Mouse (Mus musculus) liver, embryonic 15.5 days (tissue): ENCODE measurements around the gene Pop4. TPM values are rescaled to one million over a fixed set of nuclear protein-coding genes. Genes with fewer than 3 reads are reported as not detected.

Source experiments
- ATAC-seq: fragments of 200-750 bp; cut with Nextera tagmentation; 2 replicates; pipeline ENCODE4 v1.8.0; 2017; ENCODE audit warnings: moderate number of reproducible peaks, mild to moderate bottlenecking, moderate library complexity; ENCODE audit not compliant: insufficient read depth
- H3K27ac ChIP-seq: fragments of 300-500 bp; sonication (generic); replicated peaks from 2 replicates; pipeline ENCODE4 v1.5.1; 2015; ENCODE audit warnings: mild to moderate bottlenecking, inconsistent platforms
- H3K27me3 ChIP-seq: fragments of 300-500 bp; sonication (generic); 2 replicates; pipeline ENCODE4 v1.6.1; 2015; ENCODE audit warnings: mild to moderate bottlenecking, inconsistent platforms
- H3K36me3 ChIP-seq: fragments of 300-500 bp; sonication (generic); replicated peaks from 2 replicates; pipeline ENCODE4 v1.6.1; 2015; ENCODE audit warnings: moderate library complexity, mild to moderate bottlenecking, inconsistent platforms
- H3K4me1 ChIP-seq: fragments of 300-500 bp; sonication (generic); replicated peaks from 2 replicates; pipeline ENCODE4 v1.6.1; 2015; ENCODE audit warnings: inconsistent platforms
- H3K4me2 ChIP-seq: fragments of 300-500 bp; sonication (generic); 2 replicates; pipeline ENCODE4 v1.6.1; 2015; ENCODE audit warnings: moderate library complexity, mild to moderate bottlenecking, inconsistent platforms
- H3K4me3 ChIP-seq: fragments of 300-500 bp; sonication (generic); replicated peaks from 2 replicates; pipeline ENCODE4 v1.5.1; 2015; ENCODE audit warnings: mild to moderate bottlenecking, inconsistent platforms
- H3K9ac ChIP-seq: fragments of 300-500 bp; sonication (generic); 2 replicates; pipeline ENCODE4 v1.6.1; 2015; ENCODE audit warnings: moderate library complexity, mild to moderate bottlenecking, inconsistent platforms
- H3K9me3 ChIP-seq: fragments of 300-500 bp; sonication (generic); replicated peaks from 2 replicates; pipeline ENCODE4 v1.6.1; 2016; ENCODE audit warnings: inconsistent platforms
- WGBS: fragments of 180-500 bp; shearing (Covaris S2); methylation state at CpG from one replicate; pipeline ENCODE4 v1.1.7; 2015; ENCODE audit warnings: mixed read lengths; ENCODE audit not compliant: insufficient replicate concordance; 5-methylcytosine and 5-hydroxymethylcytosine counted together
- polyA plus RNA-seq: library from polyadenylated mRNA; unstranded; fragments of >200 nt; fragmentation: Nextera tagmentation; extraction: Ambion mirVana; gene quantifications from 2 replicates; pipeline ENCODE4 v1.2.1, GENCODE M21; 2015

Gene Pop4
- polyA plus RNA-seq, 1 experiment from 2014 or later: 12.1 TPM

DNA sequence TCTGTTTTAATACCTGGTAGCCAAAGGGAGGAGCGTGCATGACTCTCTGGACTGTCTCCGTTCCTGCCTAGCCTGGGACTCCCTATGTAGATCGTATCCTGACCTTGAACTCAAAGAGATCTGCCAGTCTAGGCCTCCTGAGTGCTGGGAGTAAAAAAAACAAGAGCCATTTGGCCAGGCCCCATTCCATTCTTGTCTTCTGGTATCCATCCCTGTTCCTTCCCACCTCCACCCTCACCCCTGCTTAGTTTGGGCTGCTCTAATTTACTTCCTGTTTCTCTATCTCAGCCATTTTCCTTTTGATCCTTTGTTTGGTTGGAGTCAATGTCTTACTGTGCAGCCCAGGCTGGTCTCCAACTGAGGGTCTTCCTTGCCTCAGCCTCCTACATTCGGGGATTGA is 28.8 kb downstream of the Pop4 start:
- Histone ChIP-seq H3K4me3 (no peak overlapping the region), H3K27me3 (no peaks in the 10 kb centered on the region), H3K4me2 (no peak overlapping the region), H3K36me3 (no peaks in the 10 kb centered on the region), H3K9me3 (no peaks in the 10 kb centered on the region), H3K9ac (no peak overlapping the region), H3K4me1 (no peaks in the 10 kb centered on the region), H3K27ac (no peak overlapping the region)
- no peak for ATAC-seq
- WGBS: 68% methylated on average over 4 of the region's 4 CpGs

DNA sequence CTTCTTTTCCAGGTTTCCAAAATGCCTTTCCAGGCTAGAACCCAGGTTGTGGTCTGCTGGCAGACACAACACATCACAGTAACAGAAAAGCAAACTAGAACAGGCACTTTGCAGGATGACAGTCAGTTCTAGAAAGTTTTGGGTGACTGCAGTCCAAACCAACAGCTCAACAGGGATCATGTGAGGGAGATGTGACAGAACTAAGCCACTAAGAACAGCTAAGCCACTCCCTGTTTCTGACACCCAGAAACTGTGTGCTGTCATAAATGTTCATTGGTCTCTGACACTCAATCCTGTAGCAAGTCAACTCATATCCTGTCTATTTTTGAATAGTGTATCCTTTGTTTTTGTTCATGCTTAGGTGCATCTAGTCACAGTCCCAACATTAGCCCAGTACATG is 34.1 kb downstream of the Pop4 start:
- Histone ChIP-seq H3K9ac (no peak overlapping the region), H3K4me3 (no peak overlapping the region), H3K27me3 (no peaks in the 10 kb centered on the region), H3K4me2 (no peak overlapping the region), H3K27ac (no peak overlapping the region), H3K9me3 (no peaks in the 10 kb centered on the region), H3K36me3 (no peaks in the 10 kb centered on the region), H3K4me1 (no peaks in the 10 kb centered on the region)
- ATAC-seq: no peak

DNA sequence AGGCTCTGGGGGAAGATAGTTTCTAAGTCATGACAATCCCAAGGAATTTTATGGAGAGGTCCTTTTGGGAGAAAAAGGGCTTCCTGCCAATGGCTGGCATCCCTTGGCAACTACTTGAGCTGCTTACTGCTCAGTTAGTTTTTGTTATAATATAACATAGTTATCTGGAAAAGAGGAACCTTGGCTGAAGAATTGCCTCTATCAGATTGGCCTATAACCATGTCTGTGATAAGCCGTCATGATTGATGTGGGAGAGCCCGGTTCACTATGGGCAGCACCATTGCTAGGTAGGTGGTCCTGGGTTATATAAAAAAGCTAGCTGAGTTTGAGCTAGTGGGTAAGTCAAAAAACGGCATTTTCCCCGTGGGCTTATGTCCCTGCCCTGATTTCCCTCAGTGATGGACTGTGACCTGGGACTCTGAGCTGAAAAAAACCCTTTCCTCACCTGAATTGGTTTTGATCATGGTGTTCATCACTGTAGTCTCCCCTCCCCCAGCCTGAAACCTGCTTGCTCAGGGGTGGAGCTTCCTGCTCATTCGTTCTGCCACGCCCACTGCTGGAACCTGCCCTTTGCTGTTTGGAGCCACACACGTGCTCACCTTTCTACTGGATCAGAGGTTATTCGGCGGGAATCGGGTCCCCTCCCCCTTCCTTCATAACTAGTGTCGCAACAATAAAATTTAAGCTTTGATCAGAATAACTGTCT is 34.7 kb downstream of the Pop4 start:
- WGBS: 38% methylated on average over 11 of the region's 11 CpGs
- H3K4me3 ChIP-seq: no peak overlapping the region
- ATAC-seq: no peak
- no peaks in the 10 kb centered on the region for H3K36me3 ChIP-seq
- no peak overlapping the region for H3K9ac ChIP-seq
- no peaks in the 10 kb centered on the region for H3K9me3 ChIP-seq
- no peak overlapping the region for H3K4me2 ChIP-seq
- H3K4me1 ChIP-seq: no peaks in the 10 kb centered on the region
- no peaks in the 10 kb centered on the region for H3K27me3 ChIP-seq
- H3K27ac ChIP-seq: no peak overlapping the region

DNA sequence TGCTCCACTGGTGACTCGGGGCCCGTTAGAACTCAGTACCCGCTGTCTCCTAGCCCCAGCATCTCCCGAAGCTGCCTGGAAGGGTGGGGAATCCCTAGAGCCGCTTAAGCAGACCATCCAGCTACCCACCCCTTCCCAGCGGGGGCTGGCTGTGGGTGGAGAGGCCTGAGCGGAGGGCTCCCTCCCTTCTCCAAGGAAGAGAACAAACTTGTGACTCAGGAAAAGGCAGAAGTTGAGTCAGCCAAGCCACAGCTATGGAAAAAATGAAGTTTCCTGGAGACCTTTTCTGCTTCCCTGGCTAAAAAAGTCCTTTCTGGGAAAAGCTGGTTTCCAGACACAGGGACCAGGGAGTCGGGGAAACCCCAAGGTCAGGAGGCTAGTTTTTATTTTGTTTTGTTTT is 40.9 kb downstream of the Pop4 start:
- WGBS: 23% methylated on average over 8 of the region's 8 CpGs
- Histone ChIP-seq H3K9ac (no peak overlapping the region), H3K4me2 (no peak overlapping the region), H3K4me3 (no peak overlapping the region), H3K36me3 (no peaks in the 10 kb centered on the region), H3K27ac (no peak overlapping the region), H3K9me3 (no peaks in the 10 kb centered on the region), H3K27me3 (peaks cover 12% of the 10 kb centered on the region; the same call in 1 of the 2 replicates), H3K4me1 (peaks cover 14% of the 10 kb centered on the region)
- no peak for ATAC-seq

DNA sequence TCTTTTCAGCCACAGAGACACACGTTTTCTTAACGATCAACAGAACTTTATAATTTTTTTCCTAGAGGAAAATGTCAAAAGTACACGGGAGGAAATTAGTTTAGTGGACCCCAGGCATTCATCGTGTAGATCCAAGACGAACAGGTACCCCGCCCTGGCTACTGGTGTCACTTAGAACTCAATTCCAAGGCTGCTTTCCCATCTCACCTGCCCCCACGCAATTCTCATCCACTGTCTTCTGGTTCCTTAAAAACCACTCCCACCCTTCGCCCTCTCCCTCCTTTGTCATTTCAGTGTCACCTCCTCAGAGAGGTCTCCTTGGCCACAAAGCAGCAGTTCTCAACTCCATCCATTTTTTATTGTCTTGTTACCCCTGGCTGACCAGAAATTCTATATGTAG is 42.9 kb downstream of the Pop4 start:
- no peak for ATAC-seq
- Histone ChIP-seq H3K36me3 (no peaks in the 10 kb centered on the region), H3K4me3 (peak overlapping the region; percentile 62), H3K27me3 (peaks cover 12% of the 10 kb centered on the region; the same call in 1 of the 2 replicates), H3K4me2 (peak overlapping the region; percentile 84), H3K9me3 (no peaks in the 10 kb centered on the region), H3K27ac (no peak overlapping the region), H3K4me1 (peaks cover 14% of the 10 kb centered on the region), H3K9ac (no peak overlapping the region)
- 25% methylated on average over 8 of the region's 8 CpGs for WGBS

DNA sequence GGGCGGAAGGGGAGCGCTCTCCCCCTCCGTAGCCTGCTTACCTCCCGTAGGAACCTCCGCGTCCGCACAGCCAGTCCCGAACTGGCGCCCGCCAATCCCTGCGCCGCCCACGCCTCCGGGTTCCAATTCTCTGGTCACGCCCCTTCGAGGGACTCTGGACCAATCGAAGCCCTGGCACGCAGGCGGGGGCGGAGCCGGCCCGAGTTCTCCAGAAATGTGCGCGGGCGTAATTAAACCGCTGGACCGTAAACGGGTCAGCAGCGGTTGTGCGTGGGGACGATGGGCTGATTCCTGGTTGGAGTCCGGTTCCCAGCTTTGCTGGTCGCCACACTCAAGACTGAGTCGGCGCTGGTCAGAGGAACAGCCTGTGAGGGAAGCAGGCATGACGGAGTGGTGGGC is 43.3 kb downstream of the Pop4 start, which contains the start of gene Plekhf1:
Plekhf1 (minus strand) TSS at position 117 of the 399 bp plus-strand sequence.
- H3K9ac ChIP-seq: peak within 1 kb of the TSS; percentile 30; the same call in 1 of the 2 replicates
- H3K27ac ChIP-seq: no peak within 1 kb of the TSS
- peaks cover 12% of the 10 kb centered on the region; the same call in 1 of the 2 replicates for H3K27me3 ChIP-seq
- peak within 1 kb of the TSS; percentile 62 for H3K4me3 ChIP-seq
- H3K4me2 ChIP-seq: peak within 1 kb of the TSS; percentile 84
- no peaks in the 10 kb centered on the region for H3K9me3 ChIP-seq
- peaks cover 14% of the 10 kb centered on the region for H3K4me1 ChIP-seq
- no peaks in the 10 kb centered on the region for H3K36me3 ChIP-seq
- under 1% methylated on average over 36 of the region's 36 CpGs for WGBS
- peak; percentile 90 for ATAC-seq

DNA sequence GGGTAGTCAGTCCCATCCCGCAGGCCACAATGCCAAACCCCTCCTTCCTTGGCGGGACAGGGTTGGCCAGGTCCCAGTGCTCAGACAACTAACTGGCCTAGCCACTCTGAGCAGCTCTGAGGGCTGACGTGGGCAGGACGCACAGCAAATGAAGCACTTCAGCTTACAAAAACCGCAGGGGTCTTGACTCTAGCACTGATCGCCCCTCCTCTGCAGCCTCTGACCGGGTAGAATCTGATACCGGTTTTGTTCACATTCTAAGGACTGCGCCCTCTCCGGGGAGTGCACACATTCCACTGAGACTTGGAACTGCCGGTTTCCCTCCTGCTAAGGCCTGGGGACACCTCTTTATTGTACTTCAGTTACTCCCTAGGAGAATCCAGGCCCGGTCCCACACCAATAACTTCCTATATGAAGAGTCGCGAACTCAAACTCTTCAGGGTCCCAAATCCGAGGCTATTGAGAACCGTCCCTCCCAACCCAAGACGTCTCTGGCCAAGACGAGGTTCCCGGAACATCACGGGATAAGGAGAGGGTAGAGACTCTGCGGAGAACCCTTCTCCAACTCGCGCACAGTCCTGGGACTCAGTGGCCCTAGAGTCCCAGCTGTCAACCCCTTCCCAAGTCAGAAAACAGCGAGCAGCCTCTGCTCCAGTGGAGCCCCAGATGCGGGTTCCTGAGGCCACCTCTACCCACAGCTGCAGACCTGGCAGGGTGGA is 43.9 kb downstream of the Pop4 start:
- Histone ChIP-seq H3K4me2 (peak overlapping the region; percentile 84), H3K36me3 (no peaks in the 10 kb centered on the region), H3K9me3 (no peaks in the 10 kb centered on the region), H3K9ac (peak overlapping the region; percentile 30; the same call in 1 of the 2 replicates), H3K4me3 (peak overlapping the region; percentile 62), H3K27ac (no peak overlapping the region), H3K4me1 (peaks cover 14% of the 10 kb centered on the region), H3K27me3 (peaks cover 12% of the 10 kb centered on the region; the same call in 1 of the 2 replicates)
- WGBS: 1% methylated on average over 25 of the region's 25 CpGs
- ATAC-seq: peak; percentile 32

DNA sequence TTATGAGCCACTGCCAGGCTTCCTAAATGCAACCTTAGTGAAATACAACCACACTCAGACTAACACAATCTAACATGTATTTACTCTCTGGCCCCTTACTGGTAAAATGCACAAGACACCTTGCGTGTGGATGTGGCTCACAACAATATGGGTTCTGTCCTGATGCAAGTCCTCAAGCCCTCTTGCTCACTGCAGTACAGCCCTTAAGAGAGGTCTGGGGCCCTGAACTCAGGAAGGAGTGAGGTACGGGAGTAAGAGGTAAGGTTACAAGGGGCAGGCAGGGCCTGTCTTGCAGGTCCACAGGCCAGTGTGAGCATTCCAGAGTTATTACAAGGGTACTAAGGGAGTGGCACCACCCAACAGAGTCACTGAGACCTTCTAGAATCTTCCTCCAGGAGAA is 45.0 kb downstream of the Pop4 start:
- Histone ChIP-seq H3K27ac (no peak overlapping the region), H3K36me3 (no peaks in the 10 kb centered on the region), H3K4me2 (no peak overlapping the region), H3K27me3 (peaks cover 12% of the 10 kb centered on the region; the same call in 1 of the 2 replicates), H3K9me3 (no peaks in the 10 kb centered on the region), H3K4me1 (peaks cover 14% of the 10 kb centered on the region), H3K4me3 (no peak overlapping the region), H3K9ac (no peak overlapping the region)
- ATAC-seq: no peak
- WGBS: 70% methylated on average over 2 of the region's 2 CpGs

DNA sequence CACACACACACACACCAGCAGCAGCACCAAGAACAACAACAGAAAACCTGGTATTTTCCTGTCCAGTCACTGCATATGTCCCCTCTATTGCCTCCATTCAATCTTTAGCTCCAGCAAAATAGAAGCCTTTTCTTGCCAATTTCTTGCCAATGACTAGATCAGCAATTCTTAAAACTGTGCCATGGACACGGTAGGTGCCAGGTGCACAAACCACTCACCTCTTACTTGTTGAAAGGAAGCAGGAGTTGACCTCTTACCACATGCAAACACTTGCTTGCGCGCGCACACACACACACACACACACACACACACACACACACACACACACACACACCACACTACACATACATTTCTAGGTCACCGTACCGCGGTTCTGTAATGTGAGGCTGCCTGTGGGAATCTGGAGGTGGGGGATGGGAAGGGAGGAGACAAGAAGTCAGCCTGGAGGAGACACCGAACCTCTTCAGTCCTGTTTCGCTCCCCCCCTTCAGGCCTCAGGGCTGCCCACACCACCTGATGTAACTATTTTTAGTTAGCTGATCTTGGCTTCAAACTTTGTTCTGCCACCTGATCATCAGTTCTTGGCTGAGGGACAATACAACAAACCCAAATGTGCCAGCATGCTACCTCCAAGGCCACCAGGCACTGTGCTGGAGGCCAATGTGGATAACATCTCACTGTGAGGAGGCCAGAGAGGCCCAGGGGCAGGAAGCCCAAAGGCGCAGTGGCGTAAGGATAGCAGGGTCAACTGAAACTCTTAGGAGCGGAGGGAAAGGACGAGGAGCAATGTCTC is 46.5 kb downstream of the Pop4 start:
- ATAC-seq: no peak
- 64% methylated on average over 13 of the region's 13 CpGs for WGBS
- Histone ChIP-seq H3K9me3 (no peaks in the 10 kb centered on the region), H3K36me3 (no peaks in the 10 kb centered on the region), H3K9ac (no peak overlapping the region), H3K4me3 (no peak overlapping the region), H3K27ac (no peak overlapping the region), H3K4me1 (peaks cover 14% of the 10 kb centered on the region), H3K4me2 (no peak overlapping the region), H3K27me3 (0 out of 2 replicates have a peak, but pooled peaks cover 8% of the 10 kb centered on the region)

DNA sequence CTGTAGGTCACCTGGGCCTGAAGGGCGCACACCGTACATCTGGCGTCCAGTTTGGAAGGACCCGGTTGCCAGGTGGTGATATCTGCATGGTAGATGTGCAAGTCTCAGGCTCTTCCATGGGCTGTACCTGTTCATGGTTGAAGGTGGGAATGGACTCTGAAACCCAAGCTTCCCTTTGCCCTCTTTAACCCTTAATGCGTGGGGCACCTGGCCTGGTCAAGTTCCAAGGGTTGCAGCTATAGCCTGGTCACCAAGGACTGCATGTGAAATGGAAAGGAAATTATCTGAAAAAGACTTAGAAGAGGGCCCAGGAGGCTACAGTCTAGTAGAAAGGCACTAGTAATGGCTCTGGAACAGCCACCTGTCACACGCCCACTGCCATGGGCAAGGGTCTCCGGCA is 50.4 kb downstream of the Pop4 start:
- ATAC-seq: no peak
- Histone ChIP-seq H3K36me3 (no peaks in the 10 kb centered on the region), H3K9me3 (no peaks in the 10 kb centered on the region), H3K4me3 (no peak overlapping the region), H3K27me3 (no peaks in the 10 kb centered on the region), H3K4me1 (no peaks in the 10 kb centered on the region), H3K9ac (no peak overlapping the region), H3K4me2 (no peak overlapping the region), H3K27ac (no peak overlapping the region)
- WGBS: 81% methylated on average over 7 of the region's 7 CpGs

DNA sequence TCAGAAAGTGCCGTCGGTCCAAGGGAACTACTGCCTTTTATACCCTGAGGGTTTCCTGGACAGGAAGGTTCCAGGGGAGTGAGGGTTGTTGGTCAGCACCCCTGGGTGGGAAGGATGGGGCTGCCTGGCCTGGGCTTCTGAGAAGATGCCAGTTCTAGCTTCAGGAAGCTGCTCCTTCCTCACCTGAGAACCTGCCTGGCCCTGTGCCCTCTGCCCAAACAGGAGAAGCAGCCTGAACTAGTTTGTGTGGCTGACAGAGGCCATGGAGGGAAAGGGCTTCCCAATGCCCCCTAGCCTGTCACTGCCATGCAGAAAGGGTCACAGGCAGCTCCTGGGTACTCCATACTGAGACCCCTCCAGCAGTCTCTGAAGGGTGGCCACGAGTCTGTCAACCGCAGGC is 51.7 kb downstream of the Pop4 start:
- ATAC-seq: no peak
- Histone ChIP-seq H3K4me3 (no peak overlapping the region), H3K27ac (no peak overlapping the region), H3K9me3 (no peaks in the 10 kb centered on the region), H3K4me2 (no peak overlapping the region), H3K27me3 (no peaks in the 10 kb centered on the region), H3K36me3 (no peaks in the 10 kb centered on the region), H3K9ac (no peak overlapping the region), H3K4me1 (0 out of 2 replicates have a peak, but pooled peaks cover under 1% of the 10 kb centered on the region)
- WGBS: 61% methylated on average over 4 of the region's 4 CpGs
